Mouse (Mus musculus) CD4-positive, CD25-positive, alpha-beta regulatory T cell (primary cell): ENCODE results near the gene Crip3. TPM values are rescaled to one million over a fixed set of nuclear protein-coding genes. Genes with fewer than 3 reads are reported as not detected.

Experiments used
- polyA plus RNA-seq: library from polyadenylated mRNA; unstranded; fragments of 100-300 nt; shearing (Covaris generic); gene quantifications from one replicate; pipeline ENCODE4 v1.2.1, GENCODE M21; 2017

The Crip3 gene
- polyA plus RNA-seq = not detected

GRCm38 (mm10) chr17:46428761-46429414 is at the start of gene Crip3:
TSS of gene Crip3 (plus strand) at chr17:46428926.

GRCm38 (mm10) chr17:46383294-46384060 is 45.2 kb upstream of the Crip3 start, which contains the start of gene Zfp318:
TSS of gene Zfp318 (plus strand) at chr17:46383731.

GRCm38 (mm10) chr17:46438298-46438873 is 9.7 kb downstream of the Crip3 start, which contains the start of gene Slc22a7:
TSS of gene Slc22a7 (minus strand) at chr17:46438457.

Other genes starting within 250 kb of the Crip3 start
- gene Polh, start 226.3 kb upstream of the Crip3 start, polyA plus RNA-seq = 5.2 TPM
- gene Xpo5, start 226.1 kb upstream of the Crip3 start, polyA plus RNA-seq = 36.5 TPM
- gene Polr1c, start 180.9 kb upstream of the Crip3 start, polyA plus RNA-seq = 54.0 TPM
- gene Yipf3, start 180.8 kb upstream of the Crip3 start, polyA plus RNA-seq = 179 TPM
- not detected for gene Lrrc73, start 175.4 kb upstream of the Crip3 start, polyA plus RNA-seq
- gene Tjap1, start 145.9 kb upstream of the Crip3 start, polyA plus RNA-seq = 29.7 TPM
- not detected for gene Dlk2, start 131.5 kb upstream of the Crip3 start, polyA plus RNA-seq
- 7.8 TPM for gene Abcc10, start 100.6 kb upstream of the Crip3 start, polyA plus RNA-seq
- 10.8 TPM for gene Zfp318, start 45.2 kb upstream of the Crip3 start, polyA plus RNA-seq
- gene Slc22a7, start 9.5 kb downstream of the Crip3 start, polyA plus RNA-seq = not detected
- gene Ttbk1, start 58.7 kb downstream of the Crip3 start, polyA plus RNA-seq = 0.14 TPM
- 5.4 TPM for gene Dnph1, start 67.8 kb downstream of the Crip3 start, polyA plus RNA-seq
- 6.2 TPM for gene Cul9, start 117.5 kb downstream of the Crip3 start, polyA plus RNA-seq
- 41.4 TPM for gene Srf, start 127.2 kb downstream of the Crip3 start, polyA plus RNA-seq
- 0.23 TPM for gene Ptk7, start 200.6 kb downstream of the Crip3 start, polyA plus RNA-seq
- gene Klc4, start 217.1 kb downstream of the Crip3 start, polyA plus RNA-seq = 24.7 TPM
- gene Mrpl2, start 217.3 kb downstream of the Crip3 start, polyA plus RNA-seq = 42.7 TPM
- gene Cul7, start 221.4 kb downstream of the Crip3 start, polyA plus RNA-seq = 10.0 TPM
- 65.9 TPM for gene Rrp36, start 245.4 kb downstream of the Crip3 start, polyA plus RNA-seq
- gene Mea1, start 249.9 kb downstream of the Crip3 start, polyA plus RNA-seq = 149 TPM